Mouse (Mus musculus): ENCODE results near the gene Nrxn3. TPM values are rescaled to one million over a fixed set of nuclear protein-coding genes. Genes with fewer than 3 reads are reported as not detected.

Gene Nrxn3
- polyA plus RNA-seq, 1 experiment from 2014 or later, result 99.5 TPM

DNA sequence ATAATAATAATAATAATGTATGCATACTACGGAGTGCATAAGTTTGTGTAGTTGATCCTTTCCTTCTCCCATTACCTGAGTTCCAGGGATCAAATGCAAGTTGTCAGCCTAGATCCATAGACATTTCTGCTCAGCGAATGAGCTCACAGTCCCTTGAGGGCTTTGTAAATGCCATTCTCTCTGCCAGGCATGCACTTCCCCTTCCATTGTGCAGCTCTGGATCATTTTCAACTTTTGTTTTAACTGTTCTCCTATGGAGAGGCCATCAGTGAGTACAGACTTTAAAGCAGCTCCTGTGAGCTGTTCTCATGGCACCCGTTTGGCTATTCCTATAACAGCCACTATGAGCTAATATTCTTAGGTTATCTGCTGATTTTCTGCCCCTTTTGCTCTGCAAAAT lies 536.2 kb downstream of the Nrxn3 start:
- ATAC-seq (replicated peaks), result 0 out of 2 replicates have a peak, but pooled peaks have one; percentile 16
- H3K27ac ChIP-seq (replicated peaks), result no peak overlapping the region
- 45% methylated on average over 3 of the region's 3 CpGs for WGBS

DNA sequence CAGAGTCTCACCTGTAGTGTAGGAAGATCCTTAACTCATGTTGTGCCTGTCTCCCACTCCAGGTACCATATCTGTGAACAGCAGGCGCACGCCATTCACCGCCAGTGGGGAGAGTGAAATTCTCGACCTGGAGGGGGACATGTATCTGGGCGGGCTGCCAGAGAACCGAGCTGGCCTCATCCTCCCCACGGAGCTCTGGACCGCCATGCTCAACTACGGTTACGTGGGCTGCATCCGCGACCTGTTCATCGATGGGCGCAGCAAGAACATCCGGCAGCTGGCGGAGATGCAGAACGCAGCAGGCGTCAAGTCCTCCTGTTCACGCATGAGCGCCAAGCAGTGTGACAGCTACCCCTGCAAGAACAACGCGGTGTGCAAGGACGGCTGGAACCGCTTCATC lies 537.4 kb downstream of the Nrxn3 start:
- Histone ChIP-seq H3K9me3 (no peaks in the 10 kb centered on the region), H3K9ac (replicated peaks) (no peak overlapping the region), H3K27ac (replicated peaks) (no peak overlapping the region), H3K27me3 (no peaks in the 10 kb centered on the region), H3K4me3 (no peak overlapping the region), H3K4me1 (0 out of 2 replicates have a peak, but pooled peaks cover 8% of the 10 kb centered on the region), H3K36me3 (no peaks in the 10 kb centered on the region), H3K4me2 (replicated peaks) (no peak overlapping the region)
- ATAC-seq (replicated peaks), result no peak
- 92% methylated on average over 24 of the region's 24 CpGs for WGBS

More for the DNA sequence above, 536.2 kb downstream of the Nrxn3 start:
- no peak overlapping the region for H3K4me3 ChIP-seq
- 0 out of 2 replicates have a peak, but pooled peaks cover 8% of the 10 kb centered on the region for H3K4me1 ChIP-seq
- no peak overlapping the region for H3K9ac ChIP-seq (replicated peaks)
- H3K4me2 ChIP-seq (replicated peaks), result no peak overlapping the region
- H3K36me3 ChIP-seq, result no peaks in the 10 kb centered on the region
- H3K27me3 ChIP-seq, result no peaks in the 10 kb centered on the region
- no peaks in the 10 kb centered on the region for H3K9me3 ChIP-seq

DNA sequence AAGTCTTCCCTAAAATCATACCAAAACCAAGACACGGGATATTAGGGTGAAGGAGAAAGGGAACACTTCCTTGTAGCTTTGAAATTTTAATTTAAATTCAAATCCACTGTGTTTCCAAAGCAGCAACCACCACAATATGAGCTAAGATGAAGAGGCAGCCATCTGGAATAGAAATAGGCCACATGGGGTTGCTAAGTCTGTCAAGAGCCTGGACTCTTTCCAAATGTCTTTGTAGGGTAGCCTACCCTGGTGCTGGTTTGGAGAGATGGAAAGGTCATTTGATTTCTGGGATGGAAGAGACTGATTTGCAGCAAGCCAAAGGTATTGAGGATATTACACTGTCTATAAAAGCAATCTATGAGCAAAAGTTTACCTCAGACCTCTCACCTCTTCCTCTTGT lies 539.6 kb downstream of the Nrxn3 start:
- 65% methylated on average over 1 of the region's 1 CpGs for WGBS
- no peak overlapping the region for H3K9ac ChIP-seq (replicated peaks)
- H3K9me3 ChIP-seq, result no peaks in the 10 kb centered on the region
- H3K4me3 ChIP-seq, result no peak overlapping the region
- no peaks in the 10 kb centered on the region for H3K27me3 ChIP-seq
- H3K4me1 ChIP-seq, result 0 out of 2 replicates have a peak, but pooled peaks cover 8% of the 10 kb centered on the region
- no peak overlapping the region for H3K27ac ChIP-seq (replicated peaks)
- no peak overlapping the region for H3K4me2 ChIP-seq (replicated peaks)
- H3K36me3 ChIP-seq, result no peaks in the 10 kb centered on the region
- ATAC-seq (replicated peaks), result no peak

DNA sequence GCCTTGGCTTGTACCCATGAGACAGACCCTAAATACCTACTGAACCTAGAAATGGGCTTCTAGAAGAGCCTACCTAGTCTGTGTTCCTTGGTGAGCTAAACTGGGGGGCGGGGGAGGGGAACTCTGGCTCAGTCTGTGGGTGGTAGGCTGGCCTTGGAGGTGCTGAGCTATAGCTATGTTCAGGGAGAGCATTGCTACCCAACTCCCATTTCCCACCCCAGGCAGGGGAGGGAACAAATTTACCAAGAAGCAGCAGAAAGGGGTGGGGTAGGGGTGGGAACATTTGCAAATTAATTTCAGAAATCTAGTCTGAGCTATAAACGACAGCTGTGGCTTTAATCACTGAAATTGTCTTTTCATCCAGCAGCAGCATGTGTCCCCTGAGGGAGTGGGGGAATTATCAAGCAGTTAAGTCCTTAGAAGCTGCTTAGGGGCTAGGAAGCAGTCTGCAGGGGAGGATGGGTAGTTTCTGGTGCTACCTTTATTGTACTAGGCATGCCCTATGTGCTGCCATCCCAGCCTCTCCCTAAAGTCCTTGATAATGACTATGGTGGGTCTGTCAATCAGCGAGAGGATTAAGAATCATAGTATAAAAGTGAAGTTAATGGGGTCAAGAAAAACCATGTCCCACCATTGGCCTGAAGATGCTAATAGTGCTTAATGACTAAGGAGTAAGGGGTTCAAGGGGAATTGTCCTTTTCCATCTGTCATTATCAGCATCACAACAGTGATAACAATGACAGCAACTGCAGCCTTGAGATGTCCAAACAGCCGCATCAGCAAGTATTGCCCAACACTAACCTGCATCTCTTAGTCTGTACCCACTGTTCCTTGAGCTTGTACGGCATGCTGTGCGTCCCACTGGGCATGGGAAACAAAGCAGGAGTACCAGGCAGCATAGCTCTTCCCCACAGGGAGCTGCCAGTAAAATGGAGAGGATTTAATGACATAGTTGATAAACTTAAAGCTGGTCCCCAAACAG lies 560.0 kb downstream of the Nrxn3 start:
- H3K4me2 ChIP-seq (replicated peaks), result no peak overlapping the region
- H3K27ac ChIP-seq (replicated peaks), result 0 out of 2 replicates have a peak overlapping the region, but pooled peaks have one; percentile 37
- WGBS, result 56% methylated on average over 6 of the region's 6 CpGs
- no peaks in the 10 kb centered on the region for H3K27me3 ChIP-seq
- no peak for ATAC-seq (replicated peaks)
- H3K9me3 ChIP-seq, result no peaks in the 10 kb centered on the region
- no peak overlapping the region for H3K4me3 ChIP-seq
- H3K9ac ChIP-seq (replicated peaks), result no peak overlapping the region
- 0 out of 2 replicates have a peak, but pooled peaks cover 2% of the 10 kb centered on the region for H3K4me1 ChIP-seq
- H3K36me3 ChIP-seq, result no peaks in the 10 kb centered on the region

DNA sequence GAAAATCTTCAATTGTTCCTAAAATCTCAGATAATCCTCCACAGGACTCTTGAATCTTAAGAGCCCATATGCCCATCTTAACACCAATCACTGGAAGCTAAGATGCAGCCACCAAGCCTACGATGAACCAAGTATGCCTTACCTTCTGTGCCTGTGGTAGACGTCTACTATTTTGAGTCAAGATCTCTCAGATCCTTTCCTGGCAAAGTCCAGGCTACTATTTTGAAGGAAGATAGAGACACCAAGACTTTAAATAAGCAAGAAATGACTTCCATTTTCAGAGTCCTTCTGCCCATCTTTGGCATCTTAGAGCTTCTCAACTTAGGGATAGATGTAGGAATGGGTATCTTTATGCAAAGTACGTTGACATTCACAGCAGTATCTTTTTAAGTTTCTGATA lies 561.7 kb downstream of the Nrxn3 start:
- 94% methylated on average over 3 of the region's 3 CpGs for WGBS
- H3K9ac ChIP-seq (replicated peaks), result no peak overlapping the region

DNA sequence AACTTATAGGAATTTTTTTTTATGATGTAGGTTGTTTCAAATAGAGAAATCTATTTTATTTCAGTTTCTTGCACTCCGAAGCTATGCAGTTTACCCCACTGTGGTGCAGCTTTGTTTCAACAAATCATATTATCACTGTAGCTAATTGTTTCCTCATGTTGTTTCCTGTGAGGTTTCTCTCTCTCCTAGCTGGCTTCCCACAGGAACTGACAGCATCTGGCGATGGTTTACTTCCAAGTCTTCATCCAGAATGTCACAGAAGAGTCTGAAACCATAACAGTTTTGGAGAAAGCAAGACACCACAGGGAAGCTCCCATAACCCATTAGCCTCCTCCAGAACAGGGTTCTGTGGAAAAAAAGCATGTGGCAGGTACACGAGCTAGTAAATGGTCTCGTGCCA lies 564.4 kb downstream of the Nrxn3 start:
- Histone ChIP-seq H3K27ac (replicated peaks) (no peak overlapping the region), H3K4me1 (peaks cover 19% of the 10 kb centered on the region), H3K9ac (replicated peaks) (no peak overlapping the region), H3K36me3 (no peaks in the 10 kb centered on the region), H3K9me3 (no peaks in the 10 kb centered on the region), H3K4me2 (replicated peaks) (no peak overlapping the region), H3K4me3 (no peak overlapping the region), H3K27me3 (no peaks in the 10 kb centered on the region)
- ATAC-seq (replicated peaks), result no peak
- WGBS, result 63% methylated on average over 4 of the region's 4 CpGs

More for the DNA sequence above, 561.7 kb downstream of the Nrxn3 start:
- Histone ChIP-seq H3K27me3 (no peaks in the 10 kb centered on the region), H3K4me1 (peaks cover 2% of the 10 kb centered on the region; the same call in 1 of the 2 replicates), H3K27ac (replicated peaks) (no peak overlapping the region), H3K4me2 (replicated peaks) (no peak overlapping the region), H3K4me3 (no peak overlapping the region), H3K9me3 (no peaks in the 10 kb centered on the region), H3K36me3 (no peaks in the 10 kb centered on the region)
- no peak for ATAC-seq (replicated peaks)

DNA sequence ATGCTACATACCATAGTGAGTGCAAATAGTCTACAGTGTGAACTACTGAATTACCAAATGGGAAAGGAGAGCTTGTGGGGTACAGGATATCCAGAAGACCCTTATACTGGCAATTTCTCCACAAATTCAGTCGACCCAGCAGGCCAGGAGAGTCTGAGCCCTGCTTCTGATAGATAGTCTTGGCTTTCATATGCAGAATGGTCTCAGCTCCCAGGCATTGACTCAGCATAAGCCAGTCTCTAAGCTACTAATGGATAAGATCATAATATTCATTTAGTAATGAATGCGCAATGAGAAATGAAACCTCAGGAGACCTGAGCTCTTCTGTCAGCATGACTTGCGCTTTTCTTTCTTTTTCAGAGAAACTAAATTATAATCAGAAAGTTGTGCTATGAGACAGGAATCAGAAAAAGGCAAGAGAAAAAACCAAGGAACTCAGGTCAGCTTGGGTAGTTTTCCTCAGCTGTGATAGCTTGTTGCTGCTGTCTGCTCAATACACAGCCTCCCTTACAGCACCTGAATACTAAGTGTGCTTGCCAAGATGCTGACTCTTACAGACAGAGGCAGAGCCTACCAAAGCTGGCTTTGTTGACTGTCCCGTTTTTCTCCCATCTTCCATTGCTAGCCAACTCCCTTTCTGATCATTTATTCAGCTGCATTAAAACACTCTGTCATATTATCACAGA lies 567.1 kb downstream of the Nrxn3 start:
- Histone ChIP-seq H3K27ac (replicated peaks) (0 out of 2 replicates have a peak overlapping the region, but pooled peaks have one; percentile 5), H3K4me3 (no peak overlapping the region), H3K4me1 (peaks cover 17% of the 10 kb centered on the region), H3K9ac (replicated peaks) (no peak overlapping the region), H3K27me3 (no peaks in the 10 kb centered on the region), H3K4me2 (replicated peaks) (no peak overlapping the region), H3K36me3 (no peaks in the 10 kb centered on the region), H3K9me3 (no peaks in the 10 kb centered on the region)
- ATAC-seq (replicated peaks), result peak; percentile 64; the same call in 1 of the 2 replicates
- WGBS, result 60% methylated on average over 4 of the region's 4 CpGs

DNA sequence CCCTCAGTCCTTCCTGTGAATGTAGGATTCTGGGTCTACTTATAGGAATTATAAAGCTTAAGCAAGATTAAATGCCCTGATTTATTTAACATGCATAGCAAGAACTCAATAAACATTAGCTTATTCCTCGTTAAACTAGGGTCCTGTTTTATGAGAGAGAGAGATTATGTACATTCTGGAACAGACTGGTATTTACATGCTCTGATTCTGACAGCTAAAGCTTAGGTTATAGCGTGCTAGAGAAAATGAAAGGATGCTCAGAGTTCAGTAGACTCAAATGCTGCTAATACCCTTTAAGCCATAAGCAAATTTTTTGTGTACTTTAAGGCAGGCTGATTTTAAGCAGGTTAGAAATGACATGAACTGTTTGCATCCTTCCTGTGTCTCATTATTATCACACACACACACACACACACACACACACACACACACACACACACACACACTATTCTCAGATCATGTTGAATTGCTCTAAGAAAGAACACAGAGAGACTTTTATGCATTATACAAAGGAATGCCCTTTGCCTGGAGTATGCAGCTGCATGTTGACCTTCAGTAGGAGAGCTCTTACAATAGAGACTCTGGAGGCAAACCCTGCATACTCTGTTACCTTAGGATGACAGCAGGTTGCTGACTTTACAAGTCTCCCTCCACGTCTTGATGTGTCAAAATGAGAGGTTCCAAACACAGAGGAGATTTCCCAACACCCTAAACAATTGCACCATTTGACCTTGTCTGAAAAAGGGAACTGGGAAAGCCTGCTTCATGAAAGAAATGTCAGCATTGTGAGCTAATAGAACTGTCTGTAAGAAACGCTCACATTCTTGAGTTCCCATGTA lies 568.3 kb downstream of the Nrxn3 start:
- ATAC-seq (replicated peaks), result no peak
- H3K4me3 ChIP-seq, result no peak overlapping the region
- no peaks in the 10 kb centered on the region for H3K9me3 ChIP-seq
- no peaks in the 10 kb centered on the region for H3K36me3 ChIP-seq
- H3K27ac ChIP-seq (replicated peaks), result no peak overlapping the region
- peaks cover 17% of the 10 kb centered on the region for H3K4me1 ChIP-seq
- no peak overlapping the region for H3K9ac ChIP-seq (replicated peaks)
- no peak overlapping the region for H3K4me2 ChIP-seq (replicated peaks)
- H3K27me3 ChIP-seq, result no peaks in the 10 kb centered on the region
- 18% methylated on average over 4 of the region's 4 CpGs for WGBS

DNA sequence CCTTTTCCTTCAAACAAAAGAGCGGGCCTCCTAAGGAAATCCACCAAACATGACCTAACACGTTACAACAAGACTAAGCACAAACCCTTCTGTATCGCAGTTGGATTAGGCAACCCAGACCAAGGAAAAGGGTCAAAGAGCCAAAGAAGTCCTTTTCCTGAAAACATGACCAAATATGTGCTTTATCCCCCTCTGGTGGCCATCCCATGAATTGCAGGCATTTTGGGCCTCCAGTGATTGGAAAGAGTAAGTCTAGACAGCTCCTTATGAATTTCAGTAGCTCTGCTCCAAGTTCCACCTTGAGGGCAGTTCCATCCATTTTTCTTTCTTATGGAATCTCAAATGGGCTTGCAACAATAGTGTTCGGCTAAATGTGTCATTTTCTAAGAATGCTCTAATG lies 579.3 kb downstream of the Nrxn3 start:
- H3K9me3 ChIP-seq, result no peaks in the 10 kb centered on the region
- 47% methylated on average over 4 of the region's 4 CpGs for WGBS
- peak; percentile 53; the same call in 1 of the 2 replicates for ATAC-seq (replicated peaks)
- no peak overlapping the region for H3K27ac ChIP-seq (replicated peaks)
- no peak overlapping the region for H3K9ac ChIP-seq (replicated peaks)
- H3K4me2 ChIP-seq (replicated peaks), result no peak overlapping the region
- no peaks in the 10 kb centered on the region for H3K4me1 ChIP-seq
- no peaks in the 10 kb centered on the region for H3K27me3 ChIP-seq
- no peaks in the 10 kb centered on the region for H3K36me3 ChIP-seq
- H3K4me3 ChIP-seq, result no peak overlapping the region

DNA sequence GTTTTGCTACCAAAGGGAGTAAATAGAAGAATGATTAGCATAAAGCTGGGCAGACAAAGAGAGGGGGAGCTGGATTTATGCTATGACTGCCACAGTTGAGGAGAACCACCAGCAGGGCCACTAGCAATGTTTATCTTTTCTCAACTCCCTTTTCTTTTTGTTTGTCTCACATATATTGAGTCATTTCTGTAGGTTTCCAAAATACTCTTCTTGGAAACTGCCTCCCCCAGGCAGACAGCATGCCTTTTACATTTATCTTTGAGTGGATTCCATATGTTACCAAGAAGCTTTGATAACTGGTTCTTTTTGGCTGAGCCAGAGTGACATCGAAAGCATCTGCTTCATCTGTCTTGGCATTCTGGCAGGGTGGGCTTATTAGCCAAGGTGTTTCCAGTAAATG lies 587.5 kb downstream of the Nrxn3 start:
- 0 out of 2 replicates have a peak, but pooled peaks cover 3% of the 10 kb centered on the region for H3K4me1 ChIP-seq
- WGBS, result 91% methylated on average over 1 of the region's 1 CpGs
- H3K36me3 ChIP-seq, result no peaks in the 10 kb centered on the region
- no peak overlapping the region for H3K27ac ChIP-seq (replicated peaks)
- no peaks in the 10 kb centered on the region for H3K27me3 ChIP-seq
- H3K4me3 ChIP-seq, result no peak overlapping the region
- no peaks in the 10 kb centered on the region for H3K9me3 ChIP-seq
- H3K4me2 ChIP-seq (replicated peaks), result no peak overlapping the region
- no peak for ATAC-seq (replicated peaks)
- H3K9ac ChIP-seq (replicated peaks), result no peak overlapping the region

DNA sequence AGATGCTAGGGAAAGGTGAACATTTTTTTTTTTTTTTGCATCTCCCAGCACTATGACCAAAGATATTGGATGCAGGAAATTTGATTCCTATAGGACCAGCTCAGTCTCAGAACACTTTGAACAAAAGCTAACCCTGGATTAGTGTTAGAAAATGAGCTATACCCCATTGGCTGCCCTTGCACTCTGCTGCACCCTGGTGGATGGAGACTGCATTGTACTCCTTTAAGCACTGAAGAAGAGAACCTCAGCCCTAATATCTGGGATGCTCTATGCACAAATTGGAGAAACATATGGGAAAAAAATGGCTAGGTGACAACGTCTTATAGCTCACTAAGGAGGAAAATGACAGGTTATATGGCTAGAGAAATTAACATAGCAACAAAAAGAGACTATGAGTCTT lies 589.9 kb downstream of the Nrxn3 start:
- Histone ChIP-seq H3K27me3 (no peaks in the 10 kb centered on the region), H3K4me2 (replicated peaks) (no peak overlapping the region), H3K4me1 (0 out of 2 replicates have a peak, but pooled peaks cover 3% of the 10 kb centered on the region), H3K9ac (replicated peaks) (no peak overlapping the region), H3K27ac (replicated peaks) (no peak overlapping the region), H3K4me3 (no peak overlapping the region), H3K9me3 (no peaks in the 10 kb centered on the region), H3K36me3 (no peaks in the 10 kb centered on the region)
- no peak for ATAC-seq (replicated peaks)
- WGBS, result 30% methylated on average over 1 of the region's 1 CpGs

All from forebrain, embryonic 15.5 days (tissue).